Mouse (Mus musculus) ES-Bruce4 (cell line): Measurements from ENCODE around the gene Zbtb21. TPM values are rescaled to one million over a fixed set of nuclear protein-coding genes. Genes with fewer than 3 reads are reported as not detected.

ENCODE experiments used
- H3K27ac ChIP-seq: 2 replicates; pipeline ENCODE4 v1.5.1; 2012; ENCODE audit warnings: low read length, inconsistent platforms; ENCODE audit not compliant: insufficient read depth
- H3K27me3 ChIP-seq: 2 replicates; pipeline ENCODE4 v1.6.1; 2012; ENCODE audit warnings: mild to moderate bottlenecking, low read length, inconsistent platforms; ENCODE audit not compliant: control insufficient read depth, poor library complexity, insufficient read depth, severe bottlenecking
- H3K36me3 ChIP-seq: 2 replicates; pipeline ENCODE4 v1.6.1; 2012; ENCODE audit warnings: inconsistent platforms, mild to moderate bottlenecking, low read length, moderate library complexity; ENCODE audit not compliant: control insufficient read depth, poor library complexity, insufficient read depth, severe bottlenecking
- H3K4me1 ChIP-seq: one replicate; pipeline ENCODE4 v1.8.1; 2011; ENCODE audit warnings: low read length; ENCODE audit not compliant: control insufficient read depth, insufficient read depth
- H3K4me3 ChIP-seq: 2 replicates; pipeline ENCODE4 v1.5.1; 2011; ENCODE audit warnings: low read depth, mild to moderate bottlenecking, low read length
- H3K9ac ChIP-seq: 2 replicates; pipeline ENCODE4 v1.6.1; 2012; ENCODE audit warnings: low read depth, mild to moderate bottlenecking, inconsistent platforms; ENCODE audit not compliant: poor library complexity, severe bottlenecking
- H3K9me3 ChIP-seq: replicated peaks from 2 replicates; pipeline ENCODE4 v1.6.1; 2012; ENCODE audit warnings: mild to moderate bottlenecking, low read length, inconsistent platforms; ENCODE audit not compliant: control insufficient read depth, poor library complexity, insufficient read depth, severe bottlenecking
- CTCF ChIP-seq: IDR thresholded peaks from one replicate; pipeline ENCODE4 v1.8.1; 2011; ENCODE audit warnings: low read depth, low read length
- EP300 ChIP-seq: IDR thresholded peaks from 2 replicates; pipeline ENCODE4 v1.6.1; 2011; ENCODE audit warnings: low read depth, low read length; ENCODE audit not compliant: insufficient read depth
- POLR2A ChIP-seq: IDR thresholded peaks from one replicate; pipeline ENCODE4 v1.8.1; 2011; ENCODE audit warnings: low read length; ENCODE audit not compliant: insufficient read depth
- polyA plus RNA-seq: library from polyadenylated mRNA; stranded (reverse); fragments of >200 nt; gene quantifications from 2 replicates; pipeline ENCODE4 v1.2.4, GENCODE M21; 2011; ENCODE audit warnings: low read depth; ENCODE audit not compliant: missing spikeins, insufficient read depth, insufficient read length

Gene Zbtb21
- polyA plus RNA-seq, 1 experiment: 34.8 TPM

- no peaks in the 10 kb centered on the region for H3K36me3 ChIP-seq
- TF ChIP-seq POLR2A (no peak), CTCF (no peak), EP300 (no peak)
- no peaks in the 10 kb centered on the region for H3K9me3 ChIP-seq
- no peaks in the 10 kb centered on the region for H3K4me1 ChIP-seq
- no peak overlapping the region for H3K9ac ChIP-seq
- no peak overlapping the region for H3K27ac ChIP-seq
- no peaks in the 10 kb centered on the region for H3K27me3 ChIP-seq
- no peak overlapping the region for H3K4me3 ChIP-seq
Measured at GRCm38 (mm10) chr16:97897346-97898024, 64.9 kb downstream of the Zbtb21 start.

Other genes with a start within 250 kb of the Zbtb21 start
- gene Ripk4, start 198.8 kb downstream of the Zbtb21 start, polyA plus RNA-seq: 24.0 and 26.6 TPM in 2 replicates
- 15.4 and 19.9 TPM in 2 replicates for gene Prdm15, start 110.8 kb downstream of the Zbtb21 start, polyA plus RNA-seq
- 14.7 and 15.6 TPM in 2 replicates for gene C2cd2, start within 50 bp of the Zbtb21 start, polyA plus RNA-seq
- 28.1 and 28.4 TPM in 2 replicates for gene B230307C23Rik, start 34.7 kb upstream of the Zbtb21 start, polyA plus RNA-seq
- gene A630089N07Rik, start 119.8 kb upstream of the Zbtb21 start, polyA plus RNA-seq: 30.1 and 32.0 TPM in 2 replicates